Mouse (Mus musculus) hindbrain, postnatal 0 days (tissue): Measurements from ENCODE around the gene Gm973. TPM values are rescaled to one million over a fixed set of nuclear protein-coding genes. Genes with fewer than 3 reads are reported as not detected.

Source experiments
- ATAC-seq: fragments of 200-750 bp; cut with Nextera tagmentation; 2 replicates; pipeline ENCODE4 v1.8.0; 2017; ENCODE audit warnings: mild to moderate bottlenecking, moderate TSS enrichment, moderate library complexity
- DNase-seq: peaks from one replicate; pipeline ENCODE4 v3.0.0-alpha.2; 2015; ENCODE audit warnings: low spot score
- H3K27ac ChIP-seq: fragments of 300-500 bp; sonication (generic); 2 replicates; pipeline ENCODE4 v1.5.1; 2014; ENCODE audit warnings: mild to moderate bottlenecking
- H3K27me3 ChIP-seq: fragments of 300-500 bp; sonication (generic); 2 replicates; pipeline ENCODE4 v1.6.1; 2014; ENCODE audit warnings: low read length, mixed read lengths; ENCODE audit not compliant: insufficient read depth
- H3K36me3 ChIP-seq: fragments of 300-500 bp; sonication (generic); 2 replicates; pipeline ENCODE4 v1.6.1; 2014; ENCODE audit warnings: low read length, mixed read lengths; ENCODE audit not compliant: insufficient read depth
- H3K4me1 ChIP-seq: fragments of 300-500 bp; sonication (generic); 2 replicates; pipeline ENCODE4 v1.6.1; 2014; ENCODE audit warnings: antibody characterized with exemption, low read length, mixed read lengths; ENCODE audit not compliant: insufficient read depth
- H3K4me2 ChIP-seq: fragments of 300-500 bp; sonication (generic); 2 replicates; pipeline ENCODE4 v1.6.1; 2014; ENCODE audit warnings: low read depth, mild to moderate bottlenecking, low read length, moderate library complexity, mixed read lengths
- H3K4me3 ChIP-seq: fragments of 300-500 bp; sonication (generic); 2 replicates; pipeline ENCODE4 v1.5.1; 2014; ENCODE audit warnings: low read length
- H3K9ac ChIP-seq: fragments of 300-500 bp; sonication (generic); replicated peaks from 2 replicates; pipeline ENCODE4 v1.6.1; 2014; ENCODE audit warnings: mild to moderate bottlenecking, low read length, moderate library complexity, mixed read lengths
- H3K9me3 ChIP-seq: fragments of 300-500 bp; sonication (generic); 2 replicates; pipeline ENCODE4 v1.6.1; 2016; ENCODE audit warnings: low read length, mixed read lengths
- CTCF ChIP-seq: IDR thresholded peaks from 2 replicates; pipeline ENCODE4 v1.5.1; 2016; ENCODE audit warnings: antibody characterized with exemption, control low read depth, low read depth
- WGBS: fragments of 180-500 bp; shearing (Covaris S2); extraction: QIAGEN DNeasy Blood & Tissue Kit; methylation state at CpG from one replicate; pipeline ENCODE4 v1.1.7; 2014; 5-methylcytosine and 5-hydroxymethylcytosine counted together
- polyA plus RNA-seq: library from polyadenylated mRNA; unstranded; fragments of >200 nt; fragmentation: Nextera tagmentation; extraction: Ambion mirVana; gene quantifications from 2 replicates; pipeline ENCODE4 v1.2.1, GENCODE M21; 2015
- total RNA-seq: library from RNA; depleted of rRNA; stranded (reverse); fragments of >200 nt; gene quantifications from 2 replicates; pipeline ENCODE4 v1.2.3, GENCODE M21; 2014; rRNA removed

Gm973 gene
- 9.7 and 12.5 TPM in 2 replicates for total RNA-seq
- 11.9 and 13.9 TPM in 2 replicates for polyA plus RNA-seq

DNA sequence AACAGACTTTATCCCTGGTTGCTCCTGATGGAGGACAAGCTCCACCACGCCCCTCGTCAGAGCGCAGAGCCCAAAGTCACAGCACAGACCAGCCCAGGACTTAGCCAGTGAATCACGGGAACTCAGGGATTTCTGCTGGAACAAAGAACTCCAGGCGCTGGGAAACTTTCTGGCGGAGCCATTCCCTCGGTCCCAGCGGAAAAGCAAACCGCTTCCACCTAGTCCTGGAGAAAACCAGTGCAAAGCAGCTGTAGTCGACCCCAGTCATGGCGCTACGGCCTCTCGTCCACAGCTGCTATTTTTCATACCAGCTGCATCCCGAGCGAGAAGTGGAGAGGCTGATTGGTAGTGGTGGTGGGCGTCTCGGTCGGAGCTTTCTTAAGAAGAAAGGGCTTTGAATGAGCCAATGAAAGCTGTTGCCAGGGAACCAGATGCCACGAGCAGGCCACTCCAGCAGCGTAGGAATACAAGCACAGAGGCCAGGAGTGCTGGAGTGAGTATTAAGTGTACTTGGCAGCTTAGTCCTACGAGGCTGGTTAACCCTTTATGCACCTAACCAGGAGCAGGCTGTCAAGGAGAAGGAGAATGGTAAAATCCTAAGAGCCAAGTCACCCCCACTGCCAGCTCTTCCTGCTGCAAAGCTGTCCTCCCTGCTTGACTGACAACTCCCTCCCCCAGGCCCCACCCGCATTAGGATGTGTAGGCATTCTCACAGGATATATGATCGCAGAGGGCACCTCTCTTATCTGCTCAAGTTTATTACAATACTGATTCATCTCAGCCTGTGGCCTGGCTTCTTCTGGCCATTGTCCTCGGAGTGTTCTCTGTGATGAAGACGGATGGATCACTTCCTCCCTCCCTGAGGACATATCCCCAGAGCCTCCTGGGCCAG is at the start of gene Gm973:
Gm973 (plus strand) TSS at position 239 of the 892 bp plus-strand sequence.
- Histone ChIP-seq H3K4me2 (peak within 1 kb of the TSS; percentile 58), H3K9me3 (no peaks in the 10 kb centered on the region), H3K36me3 (no peaks in the 10 kb centered on the region), H3K27me3 (no peaks in the 10 kb centered on the region), H3K27ac (peak within 1 kb of the TSS; percentile 94), H3K4me1 (peaks cover 14% of the 10 kb centered on the region), H3K4me3 (peak within 1 kb of the TSS; percentile 34), H3K9ac (peak within 1 kb of the TSS; percentile 50)
- TF ChIP-seq CTCF: no peak
- ATAC-seq: peak; percentile 98
- 2% methylated on average over 25 of the region's 25 CpGs for WGBS
- DNase-seq: peak; percentile 94

DNA sequence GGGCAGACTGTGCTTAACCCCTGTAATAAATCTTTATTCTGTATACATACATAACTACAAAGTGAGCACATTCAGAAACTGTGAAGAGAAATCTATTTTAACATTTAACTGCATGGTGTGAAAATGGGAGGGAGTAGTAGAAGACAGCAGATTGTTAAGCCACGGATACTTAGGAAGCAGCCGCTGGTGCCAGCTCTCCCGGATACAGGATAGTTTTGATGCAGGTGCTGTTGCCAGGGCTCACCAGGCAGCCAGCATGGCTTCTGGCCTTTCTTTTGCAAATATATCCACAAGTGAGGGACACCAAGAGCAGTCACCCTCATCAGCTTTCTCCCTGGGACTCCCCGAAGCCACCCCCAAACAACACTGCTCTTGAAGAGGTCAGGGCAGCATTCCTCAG is 46.9 kb upstream of the Gm973 start:
- H3K27me3 ChIP-seq: no peaks in the 10 kb centered on the region
- ATAC-seq (no peak), DNase-seq (no peak)
- H3K4me1 ChIP-seq: 0 out of 2 replicates have a peak, but pooled peaks cover 5% of the 10 kb centered on the region
- no peak for TF ChIP-seq CTCF
- no peak overlapping the region for H3K27ac ChIP-seq
- no peak overlapping the region for H3K9ac ChIP-seq
- no peaks in the 10 kb centered on the region for H3K9me3 ChIP-seq
- no peaks in the 10 kb centered on the region for H3K36me3 ChIP-seq
- WGBS: 25% methylated on average over 4 of the region's 4 CpGs
- H3K4me3 ChIP-seq: no peak overlapping the region
- H3K4me2 ChIP-seq: no peak overlapping the region

DNA sequence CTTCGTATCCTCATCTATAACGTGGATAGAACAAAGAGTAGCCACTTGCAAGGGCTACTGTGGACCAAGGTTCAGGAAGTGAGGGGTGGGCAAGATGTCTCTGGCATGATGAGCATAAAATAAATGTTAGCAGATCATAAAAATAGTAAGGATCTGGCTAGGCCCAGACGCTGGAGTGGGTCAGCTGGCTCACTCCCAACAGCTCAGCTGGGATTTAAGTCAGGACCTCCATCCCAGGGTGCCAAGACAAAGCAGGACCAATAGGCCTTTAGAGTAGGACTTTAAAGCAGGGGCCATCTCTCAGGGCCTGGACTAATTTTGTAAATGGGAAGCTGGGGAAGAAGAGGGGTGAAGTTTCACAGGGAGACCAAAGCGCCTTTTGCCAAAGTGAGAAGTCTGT is 45.3 kb upstream of the Gm973 start:
- H3K9ac ChIP-seq: no peak overlapping the region
- no peak overlapping the region for H3K27ac ChIP-seq
- no peaks in the 10 kb centered on the region for H3K36me3 ChIP-seq
- TF ChIP-seq CTCF: no peak
- no peaks in the 10 kb centered on the region for H3K27me3 ChIP-seq
- DNase-seq: no peak
- ATAC-seq: no peak
- 64% methylated on average over 4 of the region's 4 CpGs for WGBS
- H3K4me3 ChIP-seq: no peak overlapping the region
- no peak overlapping the region for H3K4me2 ChIP-seq
- H3K9me3 ChIP-seq: no peaks in the 10 kb centered on the region
- H3K4me1 ChIP-seq: 0 out of 2 replicates have a peak, but pooled peaks cover under 1% of the 10 kb centered on the region

DNA sequence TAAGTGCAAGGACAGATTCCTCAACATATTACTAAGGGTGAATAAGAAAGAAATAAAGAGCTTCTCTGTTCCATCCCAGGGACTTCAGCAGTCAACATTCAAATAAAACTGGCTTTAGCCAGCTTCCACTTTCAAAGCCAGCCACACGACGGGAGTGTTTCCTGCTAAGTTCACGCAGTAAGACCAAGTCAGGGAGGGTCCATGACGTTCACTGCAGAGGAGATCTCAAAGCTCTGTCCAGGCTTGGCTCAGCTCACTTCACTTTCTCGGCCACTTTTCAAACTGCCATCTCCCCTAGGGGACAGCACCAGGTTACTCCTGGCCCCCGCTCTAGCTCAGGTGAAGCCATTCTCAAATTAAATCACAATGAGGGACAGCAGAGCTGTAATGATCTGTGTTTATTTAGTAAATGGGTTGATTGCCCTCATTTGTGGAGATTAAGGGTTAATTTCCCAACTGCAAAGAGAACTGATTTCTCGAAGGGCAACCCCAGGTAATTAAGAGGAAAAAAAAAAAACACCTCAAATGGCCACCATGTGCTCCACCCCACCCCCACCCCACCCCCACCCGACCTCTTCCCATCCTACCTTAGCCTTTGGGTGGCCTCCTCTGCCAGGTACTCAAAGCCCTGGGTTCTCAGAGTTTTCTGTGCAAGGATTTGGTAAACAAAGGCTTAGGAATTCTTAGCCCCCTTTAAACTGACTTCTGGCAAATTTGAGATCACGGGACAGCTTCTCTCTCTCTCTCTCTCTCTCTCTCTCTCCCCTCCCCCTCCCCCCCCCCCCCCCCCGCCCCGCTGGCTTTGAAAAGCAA is 43.5 kb upstream of the Gm973 start:
- Histone ChIP-seq H3K27ac (no peak overlapping the region), H3K27me3 (no peaks in the 10 kb centered on the region), H3K4me2 (no peak overlapping the region), H3K36me3 (no peaks in the 10 kb centered on the region), H3K9ac (no peak overlapping the region), H3K9me3 (no peaks in the 10 kb centered on the region), H3K4me1 (no peaks in the 10 kb centered on the region), H3K4me3 (no peak overlapping the region)
- no peak for TF ChIP-seq CTCF
- WGBS: 21% methylated on average over 9 of the region's 11 CpGs
- DNase-seq (no peak), ATAC-seq (0 out of 2 replicates have a peak, but pooled peaks have one; percentile 29)

DNA sequence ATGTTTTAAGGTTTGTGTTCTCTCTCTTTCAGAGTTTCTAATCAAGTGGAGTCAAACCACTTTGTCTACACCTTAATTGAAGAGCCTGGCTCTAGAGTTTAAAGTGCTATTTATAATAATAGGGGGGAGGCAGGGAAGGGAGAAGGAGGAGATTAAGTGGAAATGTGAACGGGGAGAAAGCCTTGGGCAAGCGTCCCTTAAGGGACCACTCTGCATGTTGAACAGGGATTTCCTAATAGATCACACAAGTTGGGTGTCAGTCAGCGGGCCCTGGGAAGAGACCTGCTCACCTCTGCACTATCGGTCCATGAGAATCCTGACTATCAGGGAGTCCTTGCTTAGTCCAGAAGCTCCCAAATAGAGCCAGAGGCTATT is 42.9 kb upstream of the Gm973 start:
- Histone ChIP-seq H3K36me3 (no peaks in the 10 kb centered on the region), H3K27me3 (no peaks in the 10 kb centered on the region), H3K27ac (no peak overlapping the region), H3K4me2 (no peak overlapping the region), H3K4me1 (no peaks in the 10 kb centered on the region), H3K9ac (no peak overlapping the region), H3K9me3 (no peaks in the 10 kb centered on the region), H3K4me3 (no peak overlapping the region)
- no peak for DNase-seq
- 22% methylated on average over 4 of the region's 4 CpGs for WGBS
- no peak for TF ChIP-seq CTCF
- no peak for ATAC-seq

DNA sequence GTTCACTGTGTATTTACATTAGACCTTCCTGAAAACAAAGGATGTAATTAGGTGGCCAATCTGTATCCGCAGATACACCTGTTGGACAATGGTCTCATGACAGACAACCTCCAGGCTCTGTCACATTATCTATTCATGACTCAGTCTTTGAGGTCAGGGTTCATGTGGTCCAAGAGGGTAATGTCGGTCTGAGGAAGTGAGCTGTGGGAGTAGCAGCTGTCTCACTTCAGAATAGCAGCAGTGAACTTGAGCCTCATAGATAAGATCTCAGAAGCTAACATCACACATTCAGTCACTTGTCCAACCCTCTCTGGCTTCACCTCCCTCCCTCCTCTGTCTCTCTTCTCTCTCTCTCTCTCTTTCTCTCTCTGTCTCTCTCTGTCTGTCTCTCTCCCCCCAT is 40.4 kb upstream of the Gm973 start:
- H3K36me3 ChIP-seq: no peaks in the 10 kb centered on the region
- no peak for DNase-seq
- H3K9ac ChIP-seq: no peak overlapping the region
- H3K4me3 ChIP-seq: no peak overlapping the region
- H3K27ac ChIP-seq: no peak overlapping the region
- no peaks in the 10 kb centered on the region for H3K4me1 ChIP-seq
- no peaks in the 10 kb centered on the region for H3K9me3 ChIP-seq
- no peak for TF ChIP-seq CTCF
- H3K4me2 ChIP-seq: no peak overlapping the region
- WGBS: 36% methylated on average over 2 of the region's 2 CpGs
- no peaks in the 10 kb centered on the region for H3K27me3 ChIP-seq
- no peak for ATAC-seq
